Mouse (Mus musculus) layer of hippocampus, postnatal 14 days (tissue): ENCODE results near the gene 3110082I17Rik. TPM values are rescaled to one million over a fixed set of nuclear protein-coding genes. Genes with fewer than 3 reads are reported as not detected.

Source experiments
- DNase-seq, 2 experiments: peaks; one replicate each; pipeline ENCODE4 v3.0.0; 2021 to 2022; ENCODE audit warnings: low spot score in 2 of 2, mixed read lengths in 1 of 2
- long read RNA-seq, 2 experiments: library from polyadenylated mRNA; stranded (forward); transcript quantifications; one replicate each; pipeline ENCODE4 v2.0.0; 2021
- total RNA-seq, 2 experiments: library from RNA; stranded (reverse); gene quantifications; 2 replicates each; pipeline ENCODE4 v1.2.3; 2021

3110082I17Rik gene
- 10 to 100 TPM; 14.6 to 14.7 TPM for total RNA-seq
- long read RNA-seq, experiment 1, transcript 3110082I17Rik-201 (5 exons, 1,429 nt): major isoform, 12 of 22 reads
- long read RNA-seq, experiment 1, partial matches to known transcripts: 3 of 22 reads
- long read RNA-seq, experiment 1, other reads (novel, unspliced or antisense): 5 of 22 reads
- long read RNA-seq, experiment 2, transcript 3110082I17Rik-201 (5 exons, 1,429 nt): major isoform, 26 of 40 reads
- long read RNA-seq, experiment 2, partial matches to known transcripts: 6 of 40 reads
- long read RNA-seq, experiment 2, other reads (novel, unspliced or antisense): 7 of 40 reads

DNA sequence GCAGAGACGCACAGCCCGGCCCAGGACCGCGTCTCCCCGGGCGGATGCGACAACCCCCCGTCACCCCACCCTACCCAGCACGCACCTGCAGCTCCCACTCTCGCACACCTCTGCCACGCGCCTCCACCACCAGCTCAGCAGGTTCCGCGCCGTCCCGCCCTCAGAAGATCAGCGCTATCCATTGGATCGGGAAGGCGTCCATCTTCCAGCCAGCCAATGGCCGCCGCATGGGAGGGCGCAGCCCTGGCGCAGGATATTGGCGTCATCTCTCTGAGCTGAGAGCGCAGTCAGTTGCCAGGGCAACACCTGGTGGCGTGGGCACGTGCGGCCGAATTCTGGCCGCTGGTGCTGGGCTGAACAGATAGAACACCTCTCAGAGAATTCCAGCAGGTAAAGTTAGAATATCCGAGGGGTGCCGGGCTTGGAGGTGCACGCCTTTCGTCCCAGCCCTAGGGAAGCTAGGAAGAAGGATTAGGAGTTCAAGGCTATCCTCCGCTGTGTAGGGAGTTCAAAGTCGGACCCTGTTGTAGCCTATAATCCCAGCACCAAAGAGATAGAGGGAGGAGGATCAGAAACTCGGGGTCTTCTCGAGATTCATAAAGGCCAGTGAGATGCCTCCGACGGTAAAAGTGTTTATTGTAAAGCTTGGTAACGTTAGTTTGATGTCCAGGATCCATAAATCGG, at the start of gene 3110082I17Rik:
3110082I17Rik (minus strand) TSS at position 144 of the 684 bp plus-strand sequence.
- DNase-seq: peak; percentile 99

DNA sequence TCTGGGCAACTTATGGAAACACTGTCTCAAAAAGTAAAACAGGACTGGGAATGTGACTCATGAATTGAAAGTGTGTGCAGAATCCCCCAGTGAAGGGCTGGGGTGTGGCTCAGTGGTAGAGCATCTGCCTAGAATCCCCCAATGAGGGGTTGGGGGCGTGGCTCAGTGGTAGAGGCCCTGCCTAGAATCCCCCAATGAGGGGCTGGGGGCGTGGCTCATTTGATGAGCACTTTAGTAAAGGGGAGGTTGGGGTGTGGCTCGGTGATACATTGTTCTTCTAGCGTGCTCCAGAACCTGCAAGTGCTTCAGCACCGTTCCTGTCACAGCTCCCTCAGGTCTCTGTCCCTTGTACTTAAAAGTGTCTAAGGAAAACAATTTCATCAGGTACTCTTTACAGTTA, 45.9 kb upstream of the 3110082I17Rik start:
- no peak for DNase-seq

GRCm38 (mm10) chr5:139505073-139505606, 44.8 kb upstream of the 3110082I17Rik start:
- DNase-seq: peak; percentile 68 to 78

- DNase-seq: peak in 1 of 2 experiments; percentile 26
These were observed 42.0 kb upstream of the 3110082I17Rik start for GRCm38 (mm10) chr5:139502281-139502680.

- DNase-seq: no peak
These were observed 38.5 kb upstream of the 3110082I17Rik start for GRCm38 (mm10) chr5:139498791-139499190.

- no peak for DNase-seq
These were observed 36.6 kb upstream of the 3110082I17Rik start for GRCm38 (mm10) chr5:139496939-139497338.

DNA sequence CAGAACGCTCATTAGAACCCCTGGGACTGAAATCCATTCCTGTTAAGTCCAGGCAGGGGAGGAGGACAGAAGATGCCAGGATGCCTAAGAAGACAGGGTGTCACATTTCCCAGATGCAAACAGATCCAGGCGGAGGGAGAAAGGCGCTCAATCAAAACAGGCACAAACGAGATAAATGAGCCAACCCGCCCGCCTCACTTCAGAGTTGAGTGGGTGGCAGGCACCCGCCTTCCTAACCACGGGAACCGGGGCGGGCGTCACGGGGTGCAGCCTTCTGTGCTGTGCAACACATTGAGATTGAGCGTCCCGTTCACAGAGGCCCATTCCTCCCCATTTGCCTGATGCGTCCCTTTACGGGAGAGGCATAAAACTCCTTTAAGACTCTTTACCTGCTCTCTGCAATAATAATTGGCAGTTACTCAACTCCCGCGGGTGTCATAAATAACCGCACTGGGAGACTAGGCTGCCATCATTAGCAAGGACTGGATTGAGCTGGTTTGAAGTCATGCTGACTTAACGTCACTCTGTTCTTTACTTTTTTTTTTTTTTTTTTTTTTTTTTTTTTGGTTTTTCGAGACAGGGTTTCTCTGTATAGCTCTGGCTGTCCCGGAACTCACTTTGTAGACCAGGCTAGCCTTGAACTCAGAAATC, 34.8 kb upstream of the 3110082I17Rik start:
- peak; percentile 25 to 39 for DNase-seq

DNA sequence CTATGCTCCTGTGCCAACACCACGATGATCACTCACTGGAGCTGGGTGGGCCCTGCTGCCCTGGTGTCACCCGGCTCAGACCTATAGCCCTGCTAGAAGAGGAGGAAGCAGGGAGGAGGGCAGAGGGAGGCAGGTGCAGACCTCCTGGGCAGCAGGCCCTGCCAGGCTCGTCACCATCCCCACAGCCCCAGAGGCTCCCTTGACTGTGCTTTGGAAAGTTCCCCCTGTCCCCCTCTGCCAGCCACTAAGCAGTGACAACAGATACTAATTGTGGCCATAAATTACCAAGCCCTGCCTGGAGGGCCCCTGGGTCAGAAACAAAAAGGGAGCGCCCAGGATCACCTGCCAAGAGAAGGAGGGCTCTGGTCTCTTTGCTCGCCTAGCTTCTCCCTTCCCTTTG, 33.4 kb upstream of the 3110082I17Rik start:
- no peak for DNase-seq

DNA sequence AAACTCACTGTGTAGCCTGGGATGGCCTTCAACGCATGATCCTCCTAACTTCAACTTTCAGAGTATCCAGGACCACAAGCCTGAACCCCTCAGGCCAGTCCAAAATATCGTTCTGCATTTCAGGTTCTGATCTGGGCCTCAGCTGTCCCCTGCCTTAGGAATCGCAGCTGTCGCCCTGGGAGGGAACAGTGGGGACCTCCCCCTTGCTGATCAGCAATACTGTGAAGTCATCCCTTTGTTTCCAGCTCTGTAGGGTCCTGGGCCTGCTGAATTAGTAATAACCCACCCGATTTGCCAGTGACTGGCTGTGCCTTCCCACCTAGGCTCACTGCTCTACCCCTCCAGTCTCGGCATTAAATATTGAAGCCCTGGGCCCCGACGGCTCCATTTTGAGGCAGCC, 31.0 kb upstream of the 3110082I17Rik start:
- no peak for DNase-seq

GRCm38 (mm10) chr5:139490131-139490530, 29.8 kb upstream of the 3110082I17Rik start:
- DNase-seq: no peak

- DNase-seq: peak; percentile 99 to 100
These were observed 24.0 kb upstream of the 3110082I17Rik start, which contains the start of gene Zfand2a for GRCm38 (mm10) chr5:139484185-139484814. Gene Zfand2a, minus strand, starts transcription at chr5:139484549.

GRCm38 (mm10) chr5:139483171-139483848, 23.0 kb upstream of the 3110082I17Rik start:
- DNase-seq: no peak

- no peak for DNase-seq
These were observed 20.1 kb upstream of the 3110082I17Rik start for GRCm38 (mm10) chr5:139480406-139480805.

DNA sequence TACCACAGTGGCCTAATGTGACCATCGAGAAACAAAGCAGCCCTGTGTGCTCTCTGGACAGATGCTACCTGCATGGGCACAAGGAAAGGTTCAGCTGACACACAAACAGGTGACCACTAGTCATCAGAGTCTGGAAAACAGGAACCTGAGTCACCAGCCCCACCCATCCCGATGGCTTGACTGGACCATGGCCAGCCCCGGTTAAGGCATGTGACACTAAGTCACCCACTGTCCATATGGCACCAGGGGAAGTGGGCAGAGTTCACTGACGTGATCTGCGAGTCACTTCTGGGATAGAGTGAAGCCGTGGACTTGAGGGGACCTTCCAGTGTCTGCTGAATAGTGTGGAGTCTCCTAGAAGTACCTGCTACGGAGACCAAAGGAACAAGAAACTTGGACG, 18.8 kb upstream of the 3110082I17Rik start:
- no peak for DNase-seq

DNA sequence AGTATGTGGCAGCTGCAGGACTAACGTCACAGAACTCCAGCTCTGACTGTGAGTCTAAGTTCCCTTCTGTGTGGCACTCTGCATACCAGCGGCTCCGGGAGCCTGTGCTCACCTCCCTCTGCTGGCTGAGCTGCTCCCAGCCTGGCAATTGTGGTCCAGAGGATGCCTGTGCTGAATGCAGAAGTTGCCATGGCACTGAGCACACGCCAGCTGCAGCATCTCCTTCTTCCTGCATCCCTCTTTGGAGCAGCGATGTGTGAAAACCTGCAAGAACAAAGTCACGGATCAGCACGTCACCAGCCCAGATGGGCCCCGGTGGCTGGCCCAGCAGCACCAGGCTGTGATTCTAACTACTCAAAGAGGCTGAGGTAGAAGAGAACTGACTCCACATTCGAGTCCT, 14.4 kb upstream of the 3110082I17Rik start:
- no peak for DNase-seq

DNA sequence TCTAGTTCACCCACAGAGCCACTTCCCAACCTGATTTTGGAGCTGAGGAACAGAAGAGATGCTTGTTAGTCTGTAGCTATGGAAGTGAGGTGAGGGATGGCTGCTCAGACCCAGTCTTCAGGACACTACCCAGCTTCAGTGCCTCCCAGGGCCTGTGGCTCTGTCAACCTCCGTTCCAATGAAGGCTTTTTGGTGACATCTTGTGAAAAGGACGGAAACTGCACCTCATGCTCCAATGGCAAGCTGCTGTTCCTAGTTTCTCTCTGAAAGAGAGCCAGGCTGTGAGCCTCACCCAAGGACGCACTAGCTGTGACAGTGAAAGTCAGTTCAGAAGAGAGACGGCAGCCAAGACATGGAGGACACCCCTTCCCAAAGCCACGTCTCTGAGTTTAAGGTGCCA, 7.7 kb upstream of the 3110082I17Rik start:
- DNase-seq: peak in 1 of 2 experiments; percentile 59

- no peak for DNase-seq
These were observed 6.5 kb upstream of the 3110082I17Rik start for GRCm38 (mm10) chr5:139466801-139467200.

GRCm38 (mm10) chr5:139466373-139466772, 6.0 kb upstream of the 3110082I17Rik start:
- DNase-seq: no peak

GRCm38 (mm10) chr5:139464874-139465273, 4.5 kb upstream of the 3110082I17Rik start:
- no peak for DNase-seq

DNA sequence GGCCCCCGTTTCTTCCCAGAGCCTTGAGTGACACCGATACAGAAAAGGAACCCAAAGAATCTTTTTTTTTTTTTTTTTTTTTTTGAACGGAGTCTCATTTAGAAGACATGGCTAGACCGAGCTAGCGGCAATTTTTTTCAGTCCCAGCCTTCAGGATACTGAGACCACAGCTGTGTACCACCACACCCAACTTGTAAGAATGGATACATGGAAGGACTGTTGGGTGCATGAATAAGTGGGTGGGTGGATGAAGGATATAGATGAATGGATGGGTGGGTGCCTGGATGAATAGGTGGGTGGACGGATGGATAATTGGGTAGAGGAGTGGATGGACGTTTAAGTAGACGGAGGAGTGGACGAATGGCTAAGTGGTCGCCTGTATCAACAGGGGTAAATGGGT, 389 bp downstream of the 3110082I17Rik start:
- no peak for DNase-seq

- DNase-seq: no peak
These were observed 3.1 kb downstream of the 3110082I17Rik start for GRCm38 (mm10) chr5:139457241-139457640.
